34 mouse cellular contexts compared by ENCODE assay signal in genomic region chr15:9421163-9421562, GRCm38 (mm10). TPM values are rescaled to one million over a fixed set of nuclear protein-coding genes. Genes with fewer than 3 reads are reported as not detected.
"Had no signal": no experiment of that assay in that cellular context is flagged by ENCODE, and none has a peak within 500 bp of the region (broad histone marks: within the 10 kb centered on the region; RNA-seq: fewer than 3 reads in every experiment).

No protein-coding gene starts in this region.

- H3K4me3 ChIP-seq: left cerebral cortex, adult 2 months; limb, embryonic 10.5 days; limb, embryonic 12.5 days; limb, embryonic 13.5 days; limb, embryonic 15.5 days; liver, embryonic 12.5 days; liver, embryonic 13.5 days; liver, embryonic 15.5 days; lung, embryonic 15.5 days; megakaryocyte, embryonic 14.5 days; midbrain, embryonic 12.5 days; midbrain, embryonic 13.5 days; midbrain, embryonic 15.5 days; myocyte had no signal

- H3K36me3 ChIP-seq: limb, embryonic 10.5 days; limb, embryonic 12.5 days; limb, embryonic 13.5 days; limb, embryonic 15.5 days; liver, embryonic 12.5 days; liver, embryonic 13.5 days; liver, embryonic 15.5 days; lung, embryonic 15.5 days; midbrain, embryonic 12.5 days; midbrain, embryonic 13.5 days; midbrain, embryonic 15.5 days had no signal

- H3K9ac ChIP-seq: limb, embryonic 12.5 days; limb, embryonic 13.5 days; limb, embryonic 15.5 days; liver, embryonic 12.5 days; liver, embryonic 13.5 days; liver, embryonic 14.5 days; liver, embryonic 15.5 days; liver, postnatal 0 days; lung, embryonic 14.5 days; lung, embryonic 15.5 days; midbrain, embryonic 12.5 days; midbrain, embryonic 13.5 days; midbrain, embryonic 15.5 days had no signal

- H3K27ac ChIP-seq: left cerebral cortex, adult 2 months; limb, embryonic 10.5 days; limb, embryonic 12.5 days; limb, embryonic 13.5 days; limb, embryonic 15.5 days; liver, embryonic 12.5 days; liver, embryonic 13.5 days; liver, embryonic 14.5 days; liver, embryonic 15.5 days; lung, embryonic 15.5 days; macrophage; midbrain, embryonic 12.5 days; midbrain, embryonic 13.5 days; midbrain, embryonic 15.5 days had no signal

- H3K4me2 ChIP-seq: limb, embryonic 12.5 days; limb, embryonic 13.5 days; limb, embryonic 15.5 days; liver, embryonic 11.5 days; liver, embryonic 12.5 days; liver, embryonic 13.5 days; liver, embryonic 15.5 days; lung, embryonic 14.5 days; lung, embryonic 15.5 days; midbrain, embryonic 11.5 days; midbrain, embryonic 12.5 days; midbrain, embryonic 13.5 days; midbrain, embryonic 15.5 days had no signal

- DNase-seq: left cerebral cortex, postnatal 4 days; liver; liver, embryonic 13.5 days; liver, postnatal 0 days; lung, adult 18-20 months; lung, adult 2 months; lung, embryonic 14.5 days; lung, postnatal 10 days; lung, postnatal 14 days; lung, postnatal 36 days; lung, postnatal 4 days; midbrain, embryonic 14.5 days had no signal

- ATAC-seq: liver, embryonic 12.5 days; liver, postnatal 0 days; lung, postnatal 0 days; midbrain, embryonic 13.5 days; midbrain, embryonic 15.5 days; midbrain, embryonic 16.5 days had no signal

- H3K9me3 ChIP-seq: limb, embryonic 10.5 days; limb, embryonic 12.5 days; limb, embryonic 13.5 days; limb, embryonic 15.5 days; liver, embryonic 12.5 days; liver, embryonic 13.5 days; liver, embryonic 15.5 days; lung, embryonic 15.5 days; megakaryocyte, embryonic 14.5 days; midbrain, embryonic 12.5 days; midbrain, embryonic 13.5 days; midbrain, embryonic 15.5 days had no signal

- H3K4me1 ChIP-seq: limb, embryonic 10.5 days; limb, embryonic 12.5 days; limb, embryonic 13.5 days; limb, embryonic 15.5 days; liver, embryonic 12.5 days; liver, embryonic 13.5 days; liver, embryonic 15.5 days; lung, embryonic 15.5 days; megakaryocyte, embryonic 14.5 days; midbrain, embryonic 12.5 days; midbrain, embryonic 13.5 days; midbrain, embryonic 15.5 days had no signal

- H3K27me3 ChIP-seq: limb, embryonic 12.5 days; limb, embryonic 13.5 days; limb, embryonic 15.5 days; liver, embryonic 12.5 days; liver, embryonic 13.5 days; liver, embryonic 15.5 days; lung, embryonic 15.5 days; megakaryocyte, embryonic 14.5 days; midbrain, embryonic 12.5 days; midbrain, embryonic 13.5 days; midbrain, embryonic 15.5 days had no signal

RNA-seq across cellular contexts. Expression of gene Capsl, which starts 14.7 kb away (rescaled TPM):
- total RNA-seq: megakaryocyte-erythroid progenitor cell, adult 5-6 weeks; monocyte, adult 5-6 weeks had no signal
- polyA plus RNA-seq: liver, adult 2 months; myocyte had no signal
